Mouse (Mus musculus): ENCODE measurements around the gene Abcc9. TPM values are rescaled to one million over a fixed set of nuclear protein-coding genes. Genes with fewer than 3 reads are reported as not detected.
A peak's percentile ranks its signal among the peaks of the same experiment; 100 is the strongest.

Abcc9 gene
- total RNA-seq (2021) = 100 to 1,000 TPM; 110 to 129 TPM
- long read RNA-seq, experiment 1, full-length matches to known transcripts = 4 of 9 reads
- long read RNA-seq, experiment 1, partial matches to known transcripts = 1 of 9 reads
- long read RNA-seq, experiment 1, other reads (novel, unspliced or antisense) = 4 of 9 reads
- long read RNA-seq, experiment 2, full-length matches to known transcripts = 9 of 29 reads
- long read RNA-seq, experiment 2, partial matches to known transcripts = 8 of 29 reads
- long read RNA-seq, experiment 2, other reads (novel, unspliced or antisense) = 12 of 29 reads

DNA sequence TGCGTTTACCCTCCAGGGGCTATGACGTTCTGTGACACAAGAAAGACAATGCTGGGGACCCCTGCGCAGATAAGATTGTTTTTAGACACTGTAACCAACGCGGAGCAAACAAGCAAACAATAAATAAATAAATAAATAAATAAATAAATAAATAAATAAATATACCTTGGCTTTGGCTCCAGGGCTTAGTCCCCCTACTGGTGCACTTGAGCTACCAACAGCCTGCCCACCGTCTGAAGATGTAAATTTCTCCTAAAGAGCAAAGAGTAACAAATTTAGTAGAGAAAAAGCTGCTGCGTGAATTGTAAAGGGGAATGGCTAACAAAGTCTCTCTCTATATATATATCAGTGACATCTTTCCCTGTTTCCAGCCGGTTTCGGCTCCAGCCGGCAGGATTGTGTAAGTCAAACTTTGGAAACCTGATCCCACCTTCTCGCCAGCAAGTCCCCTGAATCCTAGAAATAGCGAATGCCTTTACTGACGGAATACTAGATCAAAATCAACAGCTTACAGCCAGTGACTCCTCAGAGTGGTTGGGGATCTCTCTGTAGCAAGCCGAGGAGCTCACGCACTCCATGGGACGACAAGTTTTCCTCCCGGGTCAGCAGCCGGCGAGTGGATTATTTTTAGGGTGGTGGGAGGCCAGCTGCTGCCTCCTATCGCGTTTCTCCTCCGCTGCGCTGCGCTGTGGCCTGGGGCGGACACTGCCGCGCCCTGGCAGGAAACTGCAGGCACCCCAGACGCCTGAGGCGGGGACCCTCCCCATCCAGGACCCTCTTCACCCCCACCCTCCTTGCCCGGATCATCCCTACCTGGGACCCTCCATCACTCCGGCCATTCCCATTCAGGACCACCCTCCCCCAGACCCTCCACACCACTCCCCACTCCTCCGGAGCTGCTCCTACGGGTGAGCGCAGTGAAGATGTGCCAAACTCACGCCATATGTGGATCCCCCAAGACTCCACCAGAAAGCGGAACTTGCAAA is at the start of gene Abcc9:
Abcc9 (minus strand) TSS at position 664 of the 986 bp plus-strand sequence.
- peak; percentile 71 for DNase-seq

DNA sequence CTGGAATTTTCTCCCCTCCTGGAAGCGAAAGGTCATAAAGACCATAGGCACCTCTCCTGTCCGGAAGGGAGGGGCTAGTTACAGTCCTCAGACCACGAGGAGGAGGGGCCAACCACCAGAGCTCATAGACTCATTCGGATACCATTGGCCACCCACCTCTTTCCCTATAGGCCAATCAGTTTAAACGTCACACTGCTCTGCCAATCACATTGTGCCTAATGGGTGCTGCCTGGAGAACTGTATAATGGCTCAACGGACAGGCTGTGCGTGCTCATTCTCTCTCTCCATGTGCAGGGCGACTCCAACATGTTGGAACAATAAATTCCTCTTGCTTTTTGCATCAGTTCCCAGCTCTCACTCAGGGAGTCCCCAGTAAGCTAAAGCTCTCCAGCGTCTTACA is 49.2 kb upstream of the Abcc9 start:
- no peak for DNase-seq

DNA sequence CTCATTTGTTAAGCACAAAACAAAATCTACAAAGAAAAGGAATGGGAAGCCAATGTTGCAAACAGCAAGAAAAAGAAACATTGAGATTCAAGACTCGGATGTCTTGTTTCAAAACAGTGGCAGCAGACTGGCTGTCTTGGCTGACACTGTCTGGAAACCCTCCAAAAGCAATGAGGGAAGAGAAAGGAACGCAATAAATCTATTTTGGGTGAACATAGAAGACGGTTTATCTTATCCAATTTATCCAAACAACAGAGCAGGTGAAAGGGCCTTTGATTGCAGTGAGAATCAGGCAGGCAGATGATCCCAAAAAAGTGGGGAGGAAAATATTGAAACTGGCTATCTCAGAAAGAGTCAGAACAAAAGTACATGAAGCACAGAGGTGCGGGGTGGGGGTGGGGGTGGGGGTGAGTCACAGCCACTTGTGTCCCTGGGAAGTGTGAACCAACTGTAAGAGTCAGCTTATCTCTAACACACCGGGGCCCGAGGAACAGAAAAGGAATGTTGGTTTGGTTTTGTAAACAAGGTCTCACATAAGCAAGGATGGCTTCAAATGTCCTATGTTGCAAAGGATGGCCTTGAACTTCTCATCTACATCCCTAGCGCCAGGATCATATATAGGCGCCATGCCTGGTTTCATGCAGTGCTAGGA is 46.1 kb upstream of the Abcc9 start:
- DNase-seq = no peak

DNA sequence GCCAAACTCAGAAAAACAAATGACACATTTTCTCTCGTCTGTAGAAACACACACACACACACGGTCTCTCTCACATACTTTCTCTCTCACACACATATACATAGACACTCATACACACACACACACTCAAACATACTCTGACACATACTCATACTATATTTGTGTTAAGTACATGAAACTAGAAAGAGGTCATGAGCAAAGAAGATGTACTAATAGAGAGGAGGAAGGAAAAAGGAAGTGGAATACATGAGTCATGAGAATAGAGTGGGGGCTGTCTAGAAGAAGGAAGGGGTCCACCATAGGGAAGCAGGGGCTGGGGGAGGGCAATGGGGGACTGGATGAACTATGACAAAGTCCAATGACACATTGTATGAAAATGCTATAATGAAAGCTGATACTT is 45.0 kb upstream of the Abcc9 start:
- no peak for DNase-seq

DNA sequence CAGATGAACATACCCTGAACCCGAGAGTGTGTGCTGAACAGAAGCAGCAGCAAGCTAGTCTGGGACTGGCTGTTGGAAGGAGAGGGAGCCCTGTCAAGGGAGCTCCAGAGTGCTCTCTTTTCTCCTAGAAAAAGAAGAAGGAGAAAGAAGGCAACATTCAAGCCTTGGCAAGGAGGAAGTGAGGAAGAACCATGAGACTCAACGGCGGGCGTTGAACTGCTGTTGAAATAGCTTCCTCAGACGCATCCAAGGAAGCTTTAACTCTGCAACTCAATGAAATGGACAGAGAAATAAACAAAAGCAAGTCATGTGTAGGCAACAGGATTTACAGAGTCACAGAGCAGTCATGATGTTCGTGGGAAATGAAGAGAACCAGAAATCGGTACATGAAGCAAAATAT is 44.6 kb upstream of the Abcc9 start:
- DNase-seq = no peak

DNA sequence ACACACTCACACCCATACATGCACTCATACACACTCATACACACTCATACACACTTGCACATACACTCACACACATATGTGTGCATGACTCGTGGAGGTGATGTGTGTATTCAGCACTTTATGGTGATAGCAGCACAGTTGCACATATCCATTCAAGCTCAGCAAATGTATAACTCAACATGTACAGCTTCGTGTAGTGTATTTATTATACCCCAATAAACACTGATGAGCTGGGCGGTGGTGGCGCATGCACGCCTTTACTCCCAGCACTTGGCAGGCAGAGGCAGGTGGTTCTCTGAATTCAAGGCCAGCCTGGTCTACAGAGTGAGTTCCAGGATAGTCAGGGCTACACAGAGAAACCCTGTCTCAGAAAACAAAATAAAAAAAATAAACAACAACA is 43.4 kb upstream of the Abcc9 start:
- DNase-seq = no peak

DNA sequence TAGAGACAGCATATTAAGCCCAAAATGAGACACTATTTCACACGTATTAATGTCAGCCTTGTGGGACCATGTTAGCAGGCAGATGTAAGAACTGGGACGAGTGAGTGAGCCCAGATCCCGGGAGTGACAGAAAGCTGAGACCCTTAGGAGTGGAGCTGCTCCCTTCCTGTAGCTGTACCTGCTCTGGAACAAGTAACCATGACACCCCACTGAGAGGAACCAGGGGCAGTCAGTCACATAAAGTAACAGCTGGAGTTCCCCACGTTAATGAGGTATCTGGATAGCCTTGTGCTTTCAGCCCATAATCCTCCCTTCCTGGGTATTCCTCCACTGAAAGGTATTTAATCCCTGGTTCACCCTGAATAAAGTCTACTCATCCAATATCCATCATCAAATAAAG is 41.1 kb upstream of the Abcc9 start:
- no peak for DNase-seq

DNA sequence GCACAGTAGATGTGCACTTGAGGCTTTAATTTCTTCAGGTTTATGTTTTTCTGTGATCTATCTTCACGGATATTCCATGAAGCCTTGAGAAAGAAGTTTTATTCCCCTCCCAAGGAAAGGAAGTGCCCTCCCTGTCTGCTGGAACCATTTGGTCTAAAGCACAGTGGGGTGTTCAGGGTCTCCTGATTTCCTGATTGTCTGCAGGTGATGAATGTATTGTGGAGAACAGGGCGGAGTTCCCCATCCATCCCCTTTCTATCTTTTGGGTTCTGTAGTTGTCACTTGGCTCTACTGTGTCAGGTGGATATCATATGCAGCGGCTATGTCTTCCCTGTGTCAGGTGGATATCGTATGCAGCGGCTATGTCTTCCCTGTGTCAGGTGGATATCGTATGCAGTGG is 39.6 kb upstream of the Abcc9 start:
- no peak for DNase-seq

DNA sequence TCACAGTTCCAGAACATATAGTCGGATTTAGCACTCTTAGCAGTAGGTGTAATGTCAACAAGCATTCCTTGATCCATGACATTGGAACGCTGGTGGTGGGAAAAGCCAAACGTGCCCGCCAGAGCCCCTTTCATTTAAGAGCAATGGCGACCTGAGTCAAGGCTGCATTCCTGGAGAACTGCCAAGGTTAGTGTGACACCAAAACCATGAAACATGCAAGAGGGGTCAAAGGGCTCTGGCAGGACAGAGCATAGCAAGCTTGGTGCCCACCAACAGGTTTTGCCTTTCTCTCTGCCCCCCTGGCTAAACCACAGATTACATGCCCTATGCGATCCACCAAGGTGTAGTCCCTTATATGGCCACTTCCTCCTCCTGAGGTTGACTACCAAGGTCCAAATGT is 36.5 kb upstream of the Abcc9 start:
- DNase-seq = no peak

DNA sequence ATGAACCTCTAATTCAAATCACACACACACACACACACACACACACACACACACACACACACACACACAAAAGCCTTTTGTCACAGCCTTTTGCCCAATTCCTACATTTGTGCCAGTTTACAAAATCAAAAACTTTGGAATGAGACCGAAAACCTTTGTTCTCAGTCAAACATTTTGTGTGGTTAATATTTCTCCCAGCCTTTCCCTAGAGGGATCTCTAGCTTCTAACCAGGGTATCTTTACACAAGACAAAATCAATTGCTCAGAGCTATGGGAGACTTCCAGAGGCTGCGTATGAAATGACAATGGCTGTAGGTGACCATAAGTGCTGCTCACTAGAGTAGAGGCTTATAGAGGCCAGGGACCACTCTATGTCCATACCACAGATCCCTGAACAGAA is 36.1 kb upstream of the Abcc9 start:
- no peak for DNase-seq

DNA sequence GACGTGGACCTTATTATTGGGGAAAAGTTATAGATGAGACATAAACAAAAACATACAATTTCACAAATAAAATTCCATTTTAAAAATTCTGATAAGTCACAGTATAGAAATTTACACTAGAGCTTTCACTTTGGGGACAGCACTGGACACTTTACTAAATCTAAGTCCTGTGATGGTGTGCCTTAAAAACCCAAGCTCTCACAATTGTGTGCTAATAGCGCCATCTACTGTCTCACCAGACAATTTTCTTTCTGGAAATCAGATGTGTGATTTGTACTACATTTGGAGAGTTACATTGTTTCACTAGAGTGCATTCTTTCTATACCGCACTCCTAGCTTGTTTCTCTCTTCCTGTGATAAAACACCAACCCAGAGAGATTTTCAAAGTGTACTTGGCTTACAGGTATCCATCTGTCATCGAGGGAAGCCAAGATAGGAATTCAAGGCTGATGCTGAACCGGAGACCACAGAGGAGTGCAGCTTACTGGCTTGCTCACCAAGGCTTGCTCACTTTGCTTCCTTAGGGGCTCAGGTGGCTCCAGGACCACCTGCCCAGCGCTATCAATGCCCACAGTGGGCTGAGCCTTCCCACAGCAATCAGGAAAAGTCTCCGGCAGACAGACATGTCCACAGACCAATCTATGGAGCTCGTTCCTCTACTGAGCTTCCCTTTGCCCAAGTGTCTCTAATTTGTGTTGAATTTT is 33.3 kb upstream of the Abcc9 start:
- no peak for DNase-seq

DNA sequence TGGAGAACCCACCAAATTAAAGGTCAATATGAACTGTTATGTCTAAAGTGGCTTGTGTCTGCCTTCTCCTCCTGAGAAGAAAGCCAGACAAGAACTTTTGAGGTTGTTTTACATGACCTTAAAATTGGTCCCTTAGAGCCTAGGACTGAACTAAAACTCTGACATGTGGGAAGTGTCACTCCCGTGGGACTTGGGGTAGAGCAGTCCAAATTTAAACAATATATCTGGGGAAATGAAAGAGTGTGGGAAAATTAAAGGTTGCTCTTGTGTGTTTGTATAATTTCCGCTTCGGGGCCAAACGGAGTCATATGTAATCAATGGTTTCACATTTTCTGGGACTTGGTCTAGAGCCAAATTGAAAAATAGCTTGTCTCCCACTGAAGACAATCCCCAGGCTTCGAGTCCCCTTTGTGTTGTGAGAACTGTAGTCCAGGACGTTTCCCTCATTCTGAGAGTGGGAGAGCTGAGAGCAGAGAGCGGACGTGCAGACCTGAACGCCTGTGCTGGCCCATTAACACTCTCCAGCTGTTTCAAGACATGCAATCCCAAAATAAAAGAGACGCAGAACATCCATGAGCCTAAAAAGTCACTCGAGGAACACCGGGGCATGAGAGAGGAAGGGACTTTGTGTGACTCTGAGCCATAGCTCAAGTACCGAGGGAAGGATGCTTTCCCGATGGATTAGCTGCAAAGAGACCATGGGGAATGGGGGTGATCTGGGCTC is 30.6 kb upstream of the Abcc9 start:
- DNase-seq = peak; percentile 23

DNA sequence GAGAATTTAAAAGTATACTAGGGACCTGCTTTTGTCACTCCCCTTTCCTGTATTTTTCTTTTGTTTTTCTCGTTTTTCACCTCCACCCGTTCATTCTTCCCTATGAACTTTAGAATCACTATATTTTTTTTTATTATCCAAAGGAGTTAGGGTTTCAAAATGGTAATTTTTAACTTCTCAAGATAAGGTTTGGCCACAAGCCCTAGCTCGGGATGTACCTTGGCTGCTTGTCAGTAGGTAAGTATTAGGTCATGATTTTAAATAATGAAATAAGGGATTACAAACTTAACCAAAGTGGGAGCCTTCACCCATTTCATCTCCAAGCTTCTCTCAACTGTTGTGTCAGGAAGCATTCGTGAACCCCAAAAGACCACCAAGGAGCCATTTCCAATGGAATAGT is 23.9 kb upstream of the Abcc9 start:
- DNase-seq = no peak

DNA sequence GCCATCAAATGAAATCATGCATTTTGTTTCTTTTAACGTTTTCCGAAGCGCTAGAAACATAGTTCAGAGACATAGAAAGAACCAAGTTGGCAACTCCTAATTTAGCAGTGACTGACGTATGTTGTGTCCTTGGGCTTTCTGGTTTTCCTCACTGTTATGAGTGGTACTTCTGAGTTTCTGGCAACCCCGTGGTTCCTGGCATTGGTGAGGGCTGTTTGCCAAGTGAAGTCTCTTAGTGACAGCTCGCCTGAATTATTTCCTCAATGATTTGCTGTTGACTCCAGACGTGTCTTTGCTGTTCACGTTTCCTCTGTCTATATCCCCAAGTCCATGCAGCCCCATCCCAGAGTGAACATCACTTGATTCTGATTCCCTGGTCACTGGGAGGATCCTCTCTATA is 19.6 kb upstream of the Abcc9 start:
- no peak for DNase-seq

DNA sequence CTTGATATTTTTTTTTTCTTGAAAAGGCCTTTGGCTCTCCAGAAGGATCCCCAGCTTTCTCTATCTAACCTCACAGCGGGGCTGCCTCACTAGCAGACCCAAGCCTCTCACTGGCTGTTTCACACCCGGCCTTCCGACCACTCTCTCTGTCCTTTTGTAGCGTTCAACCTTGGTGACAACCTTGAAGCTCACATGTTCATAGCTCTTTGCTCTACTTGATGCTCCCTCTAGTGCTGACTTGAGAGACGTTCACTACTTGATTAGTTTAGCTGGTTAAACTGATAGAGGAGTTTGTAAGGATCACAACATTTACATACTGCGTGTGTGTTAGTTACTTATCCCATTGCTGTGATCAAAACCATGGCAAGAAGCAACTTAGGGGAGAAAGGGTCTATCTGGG is 18.5 kb upstream of the Abcc9 start:
- DNase-seq = no peak

DNA sequence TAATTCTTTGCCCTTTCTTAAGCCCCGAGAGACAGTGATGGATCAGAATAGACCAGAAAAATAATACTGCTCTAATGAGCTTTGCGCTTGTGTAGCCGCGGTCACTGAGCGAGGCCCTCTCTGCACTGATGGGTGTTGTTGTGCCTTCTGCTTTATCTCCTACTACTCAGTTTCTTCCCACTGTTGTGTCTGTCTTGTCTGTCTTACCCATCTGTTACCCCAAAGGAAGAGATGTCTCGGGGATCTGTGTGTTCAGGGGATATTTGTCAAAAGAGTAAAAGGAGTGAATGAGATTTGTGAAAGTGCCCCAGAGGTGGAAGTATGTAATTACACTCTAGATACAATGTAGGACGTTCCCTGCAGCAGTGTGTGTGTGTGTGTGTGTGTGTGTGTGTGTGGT is 16.1 kb upstream of the Abcc9 start:
- DNase-seq = no peak

DNA sequence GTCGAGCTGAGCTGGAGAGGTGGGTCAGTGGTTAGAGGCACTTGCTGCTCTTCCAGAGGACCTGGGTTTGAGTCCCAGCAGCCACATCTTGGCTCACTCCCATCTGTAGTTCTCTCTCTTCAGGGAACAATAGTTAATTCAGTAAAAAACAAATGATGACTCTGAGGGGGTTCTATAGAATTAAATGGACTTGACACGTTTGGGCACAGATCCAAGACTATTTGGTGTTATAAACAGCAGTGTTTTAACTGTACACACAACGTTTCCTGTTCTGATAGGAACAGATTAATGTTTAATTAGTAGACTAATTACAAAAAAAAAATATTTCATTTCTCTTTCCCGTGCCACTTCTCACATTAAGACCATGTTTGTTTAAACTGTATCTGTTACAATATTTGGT is 15.1 kb upstream of the Abcc9 start:
- DNase-seq = no peak

DNA sequence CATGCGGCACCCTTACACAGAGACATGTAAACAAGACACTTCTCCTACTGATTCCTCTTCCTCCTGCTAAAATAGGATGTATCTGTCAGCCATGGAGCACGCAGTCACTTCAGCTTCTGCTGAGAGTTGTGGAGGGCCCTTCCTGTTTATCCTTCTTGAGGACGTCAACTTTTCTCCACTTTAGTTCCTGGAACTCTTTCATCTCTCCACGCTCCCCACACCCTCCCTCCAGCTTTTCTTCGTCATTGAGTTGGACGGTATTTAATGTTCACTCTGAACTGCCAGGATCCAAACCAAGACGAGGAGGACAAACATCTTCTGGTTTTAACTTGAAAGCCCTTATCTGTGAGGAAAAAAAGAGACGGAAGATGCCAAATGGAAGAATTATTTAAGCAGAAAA is 12.9 kb upstream of the Abcc9 start:
- DNase-seq = no peak

DNA sequence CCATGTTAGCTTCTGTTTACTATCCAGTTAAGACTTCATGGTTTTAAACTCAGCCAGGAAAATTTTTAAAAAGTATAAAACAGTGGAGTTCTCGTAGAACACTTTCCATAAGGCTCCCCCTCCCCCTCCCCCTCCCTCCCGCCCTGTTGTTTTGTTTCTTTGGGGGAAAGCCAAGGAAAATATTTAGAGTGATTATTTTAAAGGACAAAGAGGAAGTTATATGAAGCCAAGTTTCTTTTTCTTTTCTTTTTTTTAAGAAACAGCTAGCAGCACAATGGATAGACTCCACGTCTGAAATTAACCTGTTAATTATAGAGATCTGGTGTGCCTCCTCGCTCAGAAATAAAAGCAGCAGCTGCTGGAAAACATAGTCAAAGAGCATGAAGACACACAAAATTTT is 9.0 kb upstream of the Abcc9 start:
- no peak for DNase-seq

DNA sequence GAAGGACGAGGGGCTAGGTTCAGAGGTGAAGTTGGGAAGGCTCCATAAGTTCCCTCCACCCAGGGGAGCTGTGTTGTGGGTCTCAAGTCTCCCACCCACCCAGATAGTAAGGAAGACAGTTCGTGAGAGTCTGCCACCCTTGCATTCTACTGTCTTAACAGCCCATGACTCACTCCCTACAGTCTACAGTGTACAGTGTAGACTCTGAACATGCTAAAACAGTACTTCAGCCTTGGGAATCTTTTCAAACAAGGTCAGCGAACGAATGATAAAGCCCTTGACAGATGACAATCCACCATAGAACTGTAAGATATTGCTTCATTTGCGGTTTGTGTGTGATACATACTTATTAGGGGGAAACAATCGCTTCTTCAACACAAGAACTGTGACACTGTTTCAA is 8.6 kb upstream of the Abcc9 start:
- DNase-seq = no peak

DNA sequence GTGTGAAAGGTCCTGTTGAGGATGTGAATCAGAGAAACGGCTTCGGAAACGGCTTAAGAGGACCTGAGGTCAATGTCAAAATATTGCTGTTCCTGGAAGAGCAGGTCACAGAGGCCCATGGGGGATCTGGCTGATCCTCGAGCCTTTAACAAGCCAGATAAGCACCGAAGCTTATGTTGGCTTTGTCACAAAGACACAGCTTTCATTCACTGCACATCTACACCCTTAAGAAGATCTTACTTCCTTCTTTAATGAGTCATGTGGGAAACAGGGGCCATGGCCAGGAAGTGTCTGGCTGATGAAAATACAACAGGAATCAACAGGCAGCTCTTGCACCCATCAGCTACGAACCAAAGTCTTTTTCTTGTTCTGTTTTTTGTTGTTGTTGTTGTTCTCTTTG is 6.3 kb upstream of the Abcc9 start:
- DNase-seq = no peak

DNA sequence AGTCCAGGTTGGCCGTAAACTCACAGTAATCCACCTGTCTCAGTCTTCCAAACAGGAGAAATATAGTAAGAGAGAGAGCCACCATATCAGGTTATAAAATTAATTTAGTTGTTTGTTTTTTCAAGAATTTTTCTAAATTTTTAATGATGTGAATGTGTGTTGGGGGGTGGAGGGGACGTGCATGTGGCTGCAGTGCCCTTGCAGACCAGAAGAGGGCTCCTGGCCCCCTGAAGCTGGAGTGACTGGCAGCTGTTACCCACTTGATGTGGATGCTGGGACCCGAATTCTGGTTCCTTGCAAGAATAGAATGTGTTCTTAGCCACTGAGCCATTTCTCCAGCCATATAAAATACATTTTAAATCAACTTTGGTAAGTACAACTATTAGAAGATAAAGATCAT is 4.6 kb upstream of the Abcc9 start:
- no peak for DNase-seq

All from gastrocnemius, postnatal 25 days (tissue).